Mouse (Mus musculus): Measurements from ENCODE around the gene Srsf3.
"Not testable (repeated sequence)": the region's sequence is repeated elsewhere in the genome, so short reads cannot be mapped to it uniquely, and the experiment has no call there.

Gene Srsf3

GRCm38 (mm10) chr17:29032274-29033069 lies at the start of gene Srsf3:
Srsf3 (plus strand) TSS chr17:29032628.
- peak; percentile 98 for DNase-seq (ENCODE audit: low read depth, low spot score)

- no peak for DNase-seq (ENCODE audit: low read depth, low spot score)
These were observed 47.6 kb upstream of the Srsf3 start for GRCm38 (mm10) chr17:28984724-28985420.

- DNase-seq (ENCODE audit: low read depth, low spot score), result peak; percentile 22
These were observed 45.6 kb upstream of the Srsf3 start for GRCm38 (mm10) chr17:28986833-28987232.

- peak; percentile 52 for DNase-seq (ENCODE audit: low read depth, low spot score)
These were observed 44.7 kb upstream of the Srsf3 start for GRCm38 (mm10) chr17:28987713-28988112.

GRCm38 (mm10) chr17:28988291-28988690 lies 44.1 kb upstream of the Srsf3 start:
- no peak for DNase-seq (ENCODE audit: low read depth, low spot score)

- DNase-seq (ENCODE audit: low read depth, low spot score), result no peak
These were observed 43.4 kb upstream of the Srsf3 start for GRCm38 (mm10) chr17:28988996-28989395.

- DNase-seq (ENCODE audit: low read depth, low spot score), result no peak
These were observed 42.4 kb upstream of the Srsf3 start for GRCm38 (mm10) chr17:28990060-28990459.

- no peak for DNase-seq (ENCODE audit: low read depth, low spot score)
These were observed 41.1 kb upstream of the Srsf3 start for GRCm38 (mm10) chr17:28991286-28991685.

- no peak for DNase-seq (ENCODE audit: low read depth, low spot score)
These were observed 40.3 kb upstream of the Srsf3 start for GRCm38 (mm10) chr17:28992105-28992504.

- not testable (repeated sequence) for DNase-seq (ENCODE audit: low read depth, low spot score)
These were observed 39.4 kb upstream of the Srsf3 start for GRCm38 (mm10) chr17:28993004-28993403.

GRCm38 (mm10) chr17:28994615-28995014 lies 37.8 kb upstream of the Srsf3 start:
- no peak for DNase-seq (ENCODE audit: low read depth, low spot score)

GRCm38 (mm10) chr17:29000465-29000864 lies 32.0 kb upstream of the Srsf3 start:
- no peak for DNase-seq (ENCODE audit: low read depth, low spot score)

- no peak for DNase-seq (ENCODE audit: low read depth, low spot score)
These were observed 28.7 kb upstream of the Srsf3 start for GRCm38 (mm10) chr17:29003740-29004139.

- no peak for DNase-seq (ENCODE audit: low read depth, low spot score)
These were observed 27.4 kb upstream of the Srsf3 start for GRCm38 (mm10) chr17:29005002-29005401.

GRCm38 (mm10) chr17:29006812-29007211 lies 25.6 kb upstream of the Srsf3 start:
- peak; percentile 39 for DNase-seq (ENCODE audit: low read depth, low spot score)

- peak; percentile 17 for DNase-seq (ENCODE audit: low read depth, low spot score)
These were observed 25.2 kb upstream of the Srsf3 start for GRCm38 (mm10) chr17:29007243-29007640.

GRCm38 (mm10) chr17:29007641-29008325 lies 24.6 kb upstream of the Srsf3 start, which contains the start of gene Stk38:
Stk38 (minus strand) TSS chr17:29007995.
- DNase-seq (ENCODE audit: low read depth, low spot score), result peak; percentile 75

GRCm38 (mm10) chr17:29008326-29008650 lies 24.1 kb upstream of the Srsf3 start:
- DNase-seq (ENCODE audit: low read depth, low spot score), result no peak

GRCm38 (mm10) chr17:29009181-29009580 lies 23.2 kb upstream of the Srsf3 start:
- no peak for DNase-seq (ENCODE audit: low read depth, low spot score)

- no peak for DNase-seq (ENCODE audit: low read depth, low spot score)
These were observed 18.2 kb upstream of the Srsf3 start for GRCm38 (mm10) chr17:29014235-29014634.

- DNase-seq (ENCODE audit: low read depth, low spot score), result peak; percentile 45
These were observed 16.8 kb upstream of the Srsf3 start for GRCm38 (mm10) chr17:29015638-29016037.

GRCm38 (mm10) chr17:29016705-29017104 lies 15.7 kb upstream of the Srsf3 start:
- no peak for DNase-seq (ENCODE audit: low read depth, low spot score)
